Mouse (Mus musculus): Measurements from ENCODE around the gene Rnf40. TPM values are rescaled to one million over a fixed set of nuclear protein-coding genes. Genes with fewer than 3 reads are reported as not detected.

Rnf40 gene
- polyA plus RNA-seq, 1 experiment from 2014 or later: 37.8 TPM

Other genes with a start within 250 kb of the Rnf40 start
- gene Zfp768, start 243.2 kb upstream of the Rnf40 start, polyA plus RNA-seq (2015; fragmentation: Nextera tagmentation; extraction: Ambion mirVana): 13.1 and 17.4 TPM in 2 replicates
- gene Zfp747, start 212.7 kb upstream of the Rnf40 start, polyA plus RNA-seq (2015; fragmentation: Nextera tagmentation; extraction: Ambion mirVana): 9.0 and 9.6 TPM in 2 replicates
- gene 9130019O22Rik, start 201.6 kb upstream of the Rnf40 start, polyA plus RNA-seq (2015; fragmentation: Nextera tagmentation; extraction: Ambion mirVana): 5.5 and 6.3 TPM in 2 replicates
- 6.3 and 6.5 TPM in 2 replicates for gene E430018J23Rik, start 195.1 kb upstream of the Rnf40 start, polyA plus RNA-seq (2015; fragmentation: Nextera tagmentation; extraction: Ambion mirVana)
- 7.6 and 8.8 TPM in 2 replicates for gene Zfp764, start 181.9 kb upstream of the Rnf40 start, polyA plus RNA-seq (2015; fragmentation: Nextera tagmentation; extraction: Ambion mirVana)
- gene Zfp688, start 166.7 kb upstream of the Rnf40 start, polyA plus RNA-seq (2015; fragmentation: Nextera tagmentation; extraction: Ambion mirVana): 22.0 and 23.6 TPM in 2 replicates
- 5.7 and 7.2 TPM in 2 replicates for gene Zfp689, start 139.6 kb upstream of the Rnf40 start, polyA plus RNA-seq (2015; fragmentation: Nextera tagmentation; extraction: Ambion mirVana)
- 38.6 and 38.8 TPM in 2 replicates for gene Prr14, start 129.2 kb upstream of the Rnf40 start, polyA plus RNA-seq (2015; fragmentation: Nextera tagmentation; extraction: Ambion mirVana)
- gene Fbrs, start 109.6 kb upstream of the Rnf40 start, polyA plus RNA-seq (2015; fragmentation: Nextera tagmentation; extraction: Ambion mirVana): 12.2 and 13.8 TPM in 2 replicates
- 49.7 and 55.4 TPM in 2 replicates for gene Srcap, start 76.8 kb upstream of the Rnf40 start, polyA plus RNA-seq (2015; fragmentation: Nextera tagmentation; extraction: Ambion mirVana)
- gene Gm42715, start 69.2 kb upstream of the Rnf40 start, polyA plus RNA-seq (2015; fragmentation: Nextera tagmentation; extraction: Ambion mirVana): 13.4 and 14.8 TPM in 2 replicates
- 5.6 and 6.0 TPM in 2 replicates for gene Tmem265, start 27.4 kb upstream of the Rnf40 start, polyA plus RNA-seq (2015; fragmentation: Nextera tagmentation; extraction: Ambion mirVana)
- gene Phkg2, start 15.4 kb upstream of the Rnf40 start, polyA plus RNA-seq (2015; fragmentation: Nextera tagmentation; extraction: Ambion mirVana): 37.1 and 37.5 TPM in 2 replicates
- gene Ccdc189, start 172 bp upstream of the Rnf40 start, polyA plus RNA-seq (2015; fragmentation: Nextera tagmentation; extraction: Ambion mirVana): 5.8 and 7.2 TPM in 2 replicates
- 9.4 and 10.3 TPM in 2 replicates for gene Zfp629, start 27.0 kb downstream of the Rnf40 start, polyA plus RNA-seq (2015; fragmentation: Nextera tagmentation; extraction: Ambion mirVana)
- gene Bcl7c, start 120.2 kb downstream of the Rnf40 start, polyA plus RNA-seq (2015; fragmentation: Nextera tagmentation; extraction: Ambion mirVana): 59.3 and 63.4 TPM in 2 replicates
- 15.6 and 17.0 TPM in 2 replicates for gene Ctf1, start 124.0 kb downstream of the Rnf40 start, polyA plus RNA-seq (2015; fragmentation: Nextera tagmentation; extraction: Ambion mirVana)
- gene Ctf2, start 143.4 kb downstream of the Rnf40 start, polyA plus RNA-seq (2015; fragmentation: Nextera tagmentation; extraction: Ambion mirVana): 0.24 and 0.26 TPM in 2 replicates
- 3.8 and 4.8 TPM in 2 replicates for gene Fbxl19, start 155.8 kb downstream of the Rnf40 start, polyA plus RNA-seq (2015; fragmentation: Nextera tagmentation; extraction: Ambion mirVana)
- gene Orai3, start 181.0 kb downstream of the Rnf40 start, polyA plus RNA-seq (2015; fragmentation: Nextera tagmentation; extraction: Ambion mirVana): 29.2 and 29.6 TPM in 2 replicates
- gene Setd1a, start 187.9 kb downstream of the Rnf40 start, polyA plus RNA-seq (2015; fragmentation: Nextera tagmentation; extraction: Ambion mirVana): 21.1 and 25.0 TPM in 2 replicates
- not detected in 2 replicates for gene Gm49388, start 196.8 kb downstream of the Rnf40 start, polyA plus RNA-seq (2015; fragmentation: Nextera tagmentation; extraction: Ambion mirVana)
- 27.4 and 31.8 TPM in 2 replicates for gene Hsd3b7, start 211.8 kb downstream of the Rnf40 start, polyA plus RNA-seq (2015; fragmentation: Nextera tagmentation; extraction: Ambion mirVana)
- 45.3 and 48.1 TPM in 2 replicates for gene Stx4a, start 235.5 kb downstream of the Rnf40 start, polyA plus RNA-seq (2015; fragmentation: Nextera tagmentation; extraction: Ambion mirVana)
- 3.2 and 3.4 TPM in 2 replicates for gene Stx1b, start 235.8 kb downstream of the Rnf40 start, polyA plus RNA-seq (2015; fragmentation: Nextera tagmentation; extraction: Ambion mirVana)